Mouse (Mus musculus): ENCODE measurements at regions not wholly inside any gene's neighbourhood (a gene's known extent, or its start where the extent isn't known, plus 50 kb on each side); places are given as distances from the start of the nearest gene placed in this dataset.

DNA sequence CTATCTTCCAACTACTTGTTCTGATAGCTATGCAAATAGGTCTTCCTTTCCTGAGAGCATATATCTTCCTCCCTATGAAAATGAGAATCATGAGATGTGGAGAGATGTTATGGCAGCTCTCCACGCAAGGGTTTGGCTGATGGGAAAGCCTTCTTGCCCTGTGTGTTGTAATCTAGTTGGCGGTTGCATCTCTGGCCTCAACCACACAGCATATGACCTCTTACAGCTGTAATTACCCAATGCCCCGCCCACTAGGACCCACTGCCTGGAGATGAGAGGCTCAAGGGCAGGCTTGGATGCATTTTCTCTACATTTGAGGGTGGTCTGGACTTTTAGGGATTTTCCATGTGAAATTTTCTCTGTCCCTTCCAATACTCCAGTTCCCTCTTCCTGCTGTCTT is 190.9 kb upstream of the Ccdc122 start:
- in situ Hi-C loops (cut with MboI; ENCODE audit: low pct_unique_long_range_greater_than_20kb in 1 of 2, low sequenced_read_pairs in 2 of 2, unreplicated experiment in 1 of 2): no loop called here

DNA sequence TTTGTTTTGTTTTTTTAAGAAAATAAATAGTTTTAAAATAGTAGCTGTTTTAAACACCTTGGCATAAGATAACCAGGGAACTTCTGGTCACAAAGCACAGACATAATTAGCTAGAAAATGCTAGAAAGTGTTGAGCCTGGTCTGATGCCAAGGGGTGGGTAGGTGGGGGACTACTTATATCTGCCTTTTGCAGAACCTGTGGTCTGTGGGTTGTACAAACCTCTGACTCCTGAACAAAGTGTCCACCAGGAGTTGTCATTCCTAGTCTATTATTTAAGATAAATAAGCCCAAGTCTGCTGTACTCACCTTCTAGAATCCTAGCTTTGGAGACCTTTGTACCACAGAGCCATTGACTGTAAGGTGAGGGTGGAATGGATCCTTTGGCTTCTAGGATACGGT is 191.9 kb upstream of the Ccdc122 start:
- in situ Hi-C loops (cut with MboI; ENCODE audit: low pct_unique_long_range_greater_than_20kb in 1 of 2, low sequenced_read_pairs in 2 of 2, unreplicated experiment in 1 of 2): no loop called here

DNA sequence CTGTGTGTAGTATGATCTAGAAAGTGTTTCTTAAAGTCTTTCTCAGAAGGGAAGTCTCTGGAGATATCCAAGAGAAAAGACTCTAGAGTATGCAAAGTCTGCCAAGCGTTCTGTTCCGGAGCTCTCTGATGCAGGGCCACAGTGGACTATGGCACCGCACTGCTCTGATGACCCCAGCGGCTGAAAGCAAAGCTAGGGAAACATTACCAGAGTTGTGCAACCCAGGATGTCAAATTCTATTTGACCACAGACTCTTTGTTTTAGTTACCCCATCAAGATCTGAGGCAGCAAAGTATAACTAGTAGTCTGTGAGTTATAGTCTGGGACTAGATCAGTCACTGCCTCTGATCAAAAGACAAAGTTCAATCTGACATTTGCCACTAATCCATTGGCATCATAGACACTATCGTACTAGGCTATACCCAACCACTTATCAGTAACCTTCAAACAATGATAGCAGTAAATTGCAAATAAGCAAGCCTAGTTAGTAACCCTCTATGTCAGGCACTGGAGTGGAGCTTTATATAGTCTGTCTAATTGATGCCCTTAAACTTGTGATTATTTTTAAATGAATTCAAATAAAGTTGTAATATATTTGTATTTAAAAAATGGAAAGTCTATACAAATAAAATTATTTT is 198.9 kb upstream of the Ccdc122 start:
- in situ Hi-C loops (cut with MboI; ENCODE audit: low pct_unique_long_range_greater_than_20kb in 1 of 2, low sequenced_read_pairs in 2 of 2, unreplicated experiment in 1 of 2): no loop called here

DNA sequence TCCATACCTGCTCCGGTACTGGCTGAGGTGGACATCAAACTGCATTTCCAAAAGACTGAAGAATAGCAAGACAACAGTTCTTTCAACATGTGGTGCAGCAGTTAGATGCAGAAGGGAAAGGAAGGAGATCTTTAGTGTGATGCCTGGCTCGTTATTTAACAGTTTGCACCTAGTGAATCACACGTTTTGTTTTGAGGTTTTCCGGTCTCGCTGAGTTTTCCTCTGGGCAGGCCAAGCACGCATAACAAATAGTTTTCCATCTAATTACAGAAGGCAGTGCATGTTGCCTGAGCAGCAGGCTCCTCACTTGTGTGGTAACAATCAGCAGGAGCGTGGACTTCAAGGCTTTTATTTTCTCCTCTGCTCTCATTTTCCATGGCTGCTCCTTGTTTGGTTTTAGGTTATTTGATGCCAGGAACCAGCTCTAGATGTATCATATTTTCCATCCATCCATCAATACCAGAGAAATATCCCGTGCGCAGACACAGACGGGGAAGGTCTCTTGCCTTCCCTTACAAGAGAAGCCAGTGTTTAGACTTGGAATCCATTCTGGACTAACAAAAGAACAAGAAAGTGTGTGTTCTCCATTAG is 199.6 kb upstream of the Ccdc122 start:
- in situ Hi-C loops (cut with MboI; ENCODE audit: low pct_unique_long_range_greater_than_20kb in 1 of 2, low sequenced_read_pairs in 2 of 2, unreplicated experiment in 1 of 2): no loop called here

DNA sequence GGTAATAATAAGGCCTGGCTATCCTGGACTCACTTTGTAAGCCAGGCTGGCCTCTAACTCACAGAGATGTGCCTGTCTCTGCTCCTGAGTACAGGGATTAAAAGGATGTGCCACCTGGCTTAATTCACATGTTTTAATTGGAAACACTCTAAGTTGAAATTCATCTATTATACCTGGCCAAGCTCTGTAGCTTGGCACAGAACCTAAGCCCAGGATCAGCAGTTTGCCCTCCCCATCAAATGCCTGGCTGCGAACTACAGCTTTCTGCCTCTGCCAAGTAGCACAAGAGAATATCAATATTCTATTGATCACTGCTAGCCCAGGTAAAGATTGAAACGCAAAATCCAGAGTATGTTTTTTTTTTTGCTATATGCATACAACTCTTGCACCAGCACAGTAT is 200.3 kb upstream of the Ccdc122 start:
- in situ Hi-C loops (cut with MboI; ENCODE audit: low pct_unique_long_range_greater_than_20kb in 1 of 2, low sequenced_read_pairs in 2 of 2, unreplicated experiment in 1 of 2): no loop called here

GRCm38 (mm10) chr14:76834084-76834483 is 202.5 kb upstream of the Ccdc122 start:
- in situ Hi-C loops (cut with MboI; ENCODE audit: low pct_unique_long_range_greater_than_20kb in 1 of 2, low sequenced_read_pairs in 2 of 2, unreplicated experiment in 1 of 2): no loop called here

- in situ Hi-C loops (cut with MboI; ENCODE audit: low pct_unique_long_range_greater_than_20kb in 1 of 2, low sequenced_read_pairs in 2 of 2, unreplicated experiment in 1 of 2): no loop called here
These were observed 207.4 kb upstream of the Ccdc122 start for GRCm38 (mm10) chr14:76829161-76829510.

DNA sequence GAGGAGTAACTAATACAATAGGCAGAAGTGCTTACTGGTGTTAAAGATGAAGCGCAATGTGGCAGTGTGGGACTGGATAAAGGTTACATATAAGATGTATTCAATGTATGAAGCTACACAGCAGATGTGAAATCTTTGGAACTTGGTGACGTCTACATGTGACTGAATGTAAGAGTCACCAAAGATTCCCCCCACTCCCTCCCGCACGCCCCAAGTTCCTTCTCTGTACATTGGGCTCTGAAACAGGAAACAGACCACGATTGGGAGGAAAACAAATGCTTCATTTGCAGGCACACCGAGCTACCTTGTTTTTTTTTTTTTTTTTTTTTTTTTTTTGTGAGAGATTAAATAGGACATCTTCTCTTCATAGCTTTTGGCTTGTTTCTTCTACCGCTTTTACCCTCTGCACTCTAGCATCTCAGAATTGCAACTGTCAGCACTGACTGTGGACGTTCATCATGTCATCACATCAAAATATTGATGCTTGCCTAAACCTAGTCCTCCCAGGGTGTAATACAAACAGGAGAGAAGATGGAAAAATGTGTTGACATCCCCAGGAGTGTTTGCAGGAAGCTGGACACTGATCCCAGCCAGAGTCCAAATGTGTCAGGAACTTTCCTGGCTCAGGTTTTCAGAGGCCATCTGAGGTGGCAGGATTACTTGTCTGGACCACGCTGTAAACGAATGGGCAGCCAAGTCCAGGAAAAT is 208.0 kb upstream of the Ccdc122 start:
- in situ Hi-C loops (cut with MboI; ENCODE audit: low pct_unique_long_range_greater_than_20kb in 1 of 2, low sequenced_read_pairs in 2 of 2, unreplicated experiment in 1 of 2): no loop called here

DNA sequence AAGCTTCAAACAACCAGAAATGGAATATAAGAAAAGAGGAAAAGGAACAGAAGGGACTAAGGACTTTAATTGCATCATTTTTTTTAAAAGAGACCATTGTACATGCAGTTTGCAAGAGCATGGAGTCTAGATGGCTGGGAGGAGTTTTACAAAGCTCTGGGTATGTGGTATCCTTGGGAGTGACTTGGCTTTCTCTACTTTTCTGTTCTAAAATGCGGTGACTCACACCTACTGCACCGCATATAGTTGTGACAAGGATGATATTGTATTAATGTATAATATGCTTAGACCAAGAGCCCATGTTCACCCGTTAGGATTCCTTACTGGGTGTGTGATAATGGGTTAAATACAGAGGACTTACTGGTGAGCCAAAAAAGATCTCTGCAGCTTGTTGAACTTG is 212.5 kb upstream of the Ccdc122 start:
- in situ Hi-C loops (cut with MboI; ENCODE audit: low pct_unique_long_range_greater_than_20kb in 1 of 2, low sequenced_read_pairs in 2 of 2, unreplicated experiment in 1 of 2): no loop called here

GRCm38 (mm10) chr14:76822766-76823325 is 213.7 kb upstream of the Ccdc122 start:
- in situ Hi-C loops (cut with MboI; ENCODE audit: low pct_unique_long_range_greater_than_20kb in 1 of 2, low sequenced_read_pairs in 2 of 2, unreplicated experiment in 1 of 2): no loop called here

- in situ Hi-C loops (cut with MboI; ENCODE audit: low pct_unique_long_range_greater_than_20kb in 1 of 2, low sequenced_read_pairs in 2 of 2, unreplicated experiment in 1 of 2): no loop called here
These were observed 214.7 kb upstream of the Ccdc122 start for GRCm38 (mm10) chr14:76821892-76822291.

DNA sequence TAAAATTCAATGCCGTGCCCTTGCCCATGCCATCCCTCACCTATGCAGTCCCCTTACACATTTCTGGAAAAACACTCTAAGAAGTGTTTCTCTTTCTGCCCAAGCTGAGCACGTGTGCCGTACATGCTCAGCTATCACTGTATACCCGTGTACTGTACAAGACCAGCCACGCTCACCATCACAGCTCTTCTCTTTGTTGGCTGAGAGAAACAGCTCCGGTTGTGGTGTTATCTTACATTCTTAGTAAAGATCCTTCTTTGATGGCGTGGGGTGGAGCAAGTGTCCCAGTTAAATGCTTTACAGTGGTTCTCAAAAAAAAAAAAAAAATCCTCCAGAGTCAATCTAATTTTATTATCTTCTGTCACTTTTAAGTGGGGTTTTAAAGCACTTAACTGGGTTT is 215.1 kb upstream of the Ccdc122 start:
- in situ Hi-C loops (cut with MboI; ENCODE audit: low pct_unique_long_range_greater_than_20kb in 1 of 2, low sequenced_read_pairs in 2 of 2, unreplicated experiment in 1 of 2): no loop called here

DNA sequence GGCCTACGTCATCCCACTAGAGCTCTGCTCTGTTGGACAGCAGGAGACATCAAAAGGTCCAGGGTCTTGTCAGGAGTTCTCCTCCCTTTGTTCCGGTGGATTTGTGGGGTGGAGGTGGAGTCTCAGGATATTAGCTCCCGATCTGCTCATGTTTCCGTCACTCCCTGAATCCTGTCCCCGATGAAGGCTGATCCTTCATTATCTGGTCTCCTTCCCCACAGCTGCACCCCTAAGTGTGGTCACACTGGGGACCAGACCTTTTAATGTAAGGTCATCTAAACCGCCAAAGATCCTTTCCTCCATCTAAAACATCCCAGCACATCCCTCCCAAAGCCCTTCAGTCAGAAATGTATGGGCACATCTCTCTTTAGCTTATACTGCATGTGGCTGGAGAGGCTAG is 215.6 kb upstream of the Ccdc122 start:
- in situ Hi-C loops (cut with MboI; ENCODE audit: low pct_unique_long_range_greater_than_20kb in 1 of 2, low sequenced_read_pairs in 2 of 2, unreplicated experiment in 1 of 2): no loop called here

DNA sequence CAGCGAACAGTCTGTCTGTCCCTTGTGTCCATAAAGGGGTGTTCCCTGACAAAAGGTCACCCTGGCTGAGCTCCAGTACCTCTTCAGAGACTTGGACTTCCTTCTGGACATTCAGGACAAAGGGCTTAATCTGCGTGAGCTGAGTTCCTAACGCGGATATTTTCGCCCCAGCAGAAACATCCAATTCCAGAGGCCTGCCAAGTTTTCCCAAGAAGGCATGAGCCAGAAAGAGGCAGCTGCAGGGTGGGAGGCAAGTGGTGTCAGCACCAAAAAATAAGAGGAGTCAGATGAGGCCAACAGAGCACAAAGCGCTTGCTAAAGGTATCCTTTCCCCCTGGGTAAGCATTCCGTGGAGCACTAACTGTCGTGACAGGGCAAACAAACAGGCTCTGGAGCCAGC is 216.9 kb upstream of the Ccdc122 start:
- in situ Hi-C loops (cut with MboI; ENCODE audit: low pct_unique_long_range_greater_than_20kb in 1 of 2, low sequenced_read_pairs in 2 of 2, unreplicated experiment in 1 of 2): no loop called here

GRCm38 (mm10) chr14:76818256-76819010 is 218.1 kb upstream of the Ccdc122 start:
- in situ Hi-C loops (cut with MboI; ENCODE audit: low pct_unique_long_range_greater_than_20kb in 1 of 2, low sequenced_read_pairs in 2 of 2, unreplicated experiment in 1 of 2): no loop called here

GRCm38 (mm10) chr14:76817189-76817772 is 219.3 kb upstream of the Ccdc122 start:
- in situ Hi-C loops (cut with MboI; ENCODE audit: low pct_unique_long_range_greater_than_20kb in 1 of 2, low sequenced_read_pairs in 2 of 2, unreplicated experiment in 1 of 2): no loop called here

DNA sequence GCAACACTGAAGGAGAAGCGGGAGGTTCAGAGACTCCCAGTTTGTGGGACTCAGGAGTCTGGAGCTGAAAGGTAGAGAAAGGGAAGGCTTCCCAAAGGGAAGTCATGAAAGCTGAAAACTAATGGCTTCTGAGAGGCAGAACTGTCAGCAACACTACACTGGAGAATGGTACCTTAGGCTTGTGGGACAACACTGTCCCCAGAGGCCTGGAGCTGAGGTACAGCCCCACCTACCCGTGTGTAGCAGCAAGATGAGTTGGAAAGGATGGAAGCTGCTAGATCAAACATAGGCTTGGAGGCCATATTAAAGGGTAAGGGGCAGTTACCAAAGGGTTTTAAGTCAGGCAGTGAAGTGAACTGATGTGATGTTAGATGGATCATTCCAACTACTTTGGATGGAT is 219.9 kb upstream of the Ccdc122 start:
- in situ Hi-C loops (cut with MboI; ENCODE audit: low pct_unique_long_range_greater_than_20kb in 1 of 2, low sequenced_read_pairs in 2 of 2, unreplicated experiment in 1 of 2): no loop called here

- in situ Hi-C loops (cut with MboI; ENCODE audit: low pct_unique_long_range_greater_than_20kb in 1 of 2, low sequenced_read_pairs in 2 of 2, unreplicated experiment in 1 of 2): no loop called here
These were observed 224.3 kb upstream of the Ccdc122 start for GRCm38 (mm10) chr14:76812155-76812875.
